Mouse (Mus musculus) c-Kit-negative CD71-positive TER-119-positive erythroid progenitor cells, embryonic 14.5 days (primary cell): ENCODE results near the gene Plekhj1.

Source experiments
- DNase-seq: peaks from one replicate; pipeline ENCODE4 v3.0.0-alpha.2; 2013; ENCODE audit warnings: low read depth, low spot score

Plekhj1 gene

GRCm38 (mm10) chr10:80779565-80779964 is 18.9 kb downstream of the Plekhj1 start:
- DNase-seq = no peak

GRCm38 (mm10) chr10:80777123-80777522 is 21.3 kb downstream of the Plekhj1 start:
- no peak for DNase-seq

DNA sequence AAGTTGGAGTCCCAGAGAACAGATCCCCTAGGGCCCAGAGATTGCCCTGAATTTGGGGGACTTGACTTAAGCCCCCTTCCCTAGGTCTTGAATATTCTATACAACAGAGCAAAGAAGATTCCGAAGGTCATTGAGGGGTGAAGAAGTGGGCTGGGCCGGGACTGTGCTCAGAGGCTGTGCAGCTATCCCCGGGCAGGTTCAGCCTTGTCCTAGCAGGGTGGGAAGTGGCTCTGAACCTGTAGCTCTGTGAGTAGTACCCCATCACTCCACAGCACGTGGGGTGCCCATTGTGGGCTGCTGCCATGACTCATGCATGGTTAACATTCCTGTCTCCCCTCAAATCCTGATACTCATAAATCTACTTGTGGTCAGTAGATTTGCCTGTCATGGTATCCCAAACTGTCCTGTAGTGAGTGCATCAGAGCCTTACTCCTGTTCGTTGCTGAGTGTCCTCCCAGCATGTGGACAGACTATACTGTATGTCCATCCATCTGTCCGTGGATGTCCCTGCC is 22.0 kb downstream of the Plekhj1 start:
- DNase-seq = no peak

- no peak for DNase-seq
Observed at GRCm38 (mm10) chr10:80775731-80776130, 22.7 kb downstream of the Plekhj1 start.

DNA sequence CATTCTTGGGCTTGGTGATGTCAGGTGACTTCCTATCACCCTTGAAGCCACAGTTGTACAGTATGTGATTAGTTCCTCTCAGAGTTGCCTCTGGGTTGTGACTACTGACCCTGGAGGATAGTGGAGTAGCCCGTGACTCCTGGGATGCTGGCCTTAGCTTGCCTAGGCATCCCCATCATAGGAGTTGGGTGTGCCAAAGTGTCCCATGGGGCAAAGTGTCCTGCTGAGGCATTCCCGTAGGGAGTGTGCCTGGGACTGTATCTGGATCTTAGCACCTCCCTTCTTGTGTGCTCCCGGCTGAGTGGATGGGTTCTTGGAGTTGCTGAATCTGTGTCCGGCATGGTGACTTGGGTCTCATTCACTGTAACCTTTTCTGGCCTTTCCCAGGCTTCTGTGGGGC is 23.4 kb downstream of the Plekhj1 start:
- DNase-seq = no peak

DNA sequence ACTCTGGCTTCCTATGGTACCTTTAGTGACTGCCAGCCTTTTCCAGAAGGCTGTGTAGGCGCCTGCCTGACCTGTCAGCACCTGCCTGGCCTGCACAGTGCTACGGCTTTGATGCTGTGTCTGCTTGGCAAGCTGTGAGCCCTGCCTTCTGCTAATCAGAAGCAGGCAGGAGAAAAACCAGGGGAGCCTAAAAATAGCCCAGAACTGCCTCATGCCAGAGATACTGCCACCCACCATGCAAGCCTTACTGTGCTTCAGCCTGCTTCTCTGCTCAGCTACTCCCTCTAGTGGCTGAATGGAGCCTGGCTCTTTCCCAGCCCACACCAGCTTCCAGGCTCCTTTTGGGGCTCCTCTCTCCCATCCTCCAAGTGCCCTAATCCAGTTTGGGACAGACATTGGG is 23.9 kb downstream of the Plekhj1 start:
- DNase-seq = peak; percentile 61

DNA sequence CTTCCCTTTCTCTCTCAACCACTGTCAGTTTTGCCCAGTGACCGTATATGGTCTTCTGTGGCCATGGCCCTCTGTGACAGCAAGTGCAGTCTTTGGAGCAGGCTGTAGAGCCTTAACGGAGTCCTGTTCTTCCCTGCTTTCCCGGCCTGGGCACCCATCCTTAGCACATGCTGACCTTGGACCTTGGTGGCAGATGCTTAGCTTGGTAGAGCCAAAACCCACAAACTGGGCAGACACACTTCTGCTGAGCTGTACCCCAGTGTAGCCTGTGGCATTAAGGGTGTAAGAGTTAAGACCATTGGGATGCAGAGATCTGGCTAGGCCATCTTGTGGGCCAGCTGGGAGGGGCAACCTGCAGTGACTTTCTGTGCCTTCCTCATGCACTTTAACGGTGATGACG is 24.6 kb downstream of the Plekhj1 start:
- no peak for DNase-seq

- no peak for DNase-seq
Observed at GRCm38 (mm10) chr10:80768365-80768764, 30.1 kb downstream of the Plekhj1 start.

- DNase-seq = no peak
Observed at GRCm38 (mm10) chr10:80766161-80766815, 32.1 kb downstream of the Plekhj1 start.

DNA sequence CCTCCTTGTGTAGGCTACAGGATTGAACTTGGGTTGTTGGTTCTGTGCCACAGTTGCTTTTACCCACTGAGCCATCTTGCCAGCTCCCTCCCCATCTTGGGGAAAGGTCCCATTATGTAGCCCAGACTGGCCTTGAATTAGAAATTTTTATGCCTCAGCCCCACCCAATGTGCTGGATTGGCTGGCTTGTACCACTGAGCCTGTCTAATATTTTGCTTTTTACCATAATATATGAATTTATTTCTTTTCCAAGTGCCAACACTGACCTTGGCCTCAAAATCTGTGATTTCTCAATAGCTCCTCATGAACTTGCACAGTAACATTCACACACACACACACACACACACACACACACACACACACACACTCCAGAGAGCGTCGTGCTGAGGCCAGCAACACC is 32.7 kb downstream of the Plekhj1 start:
- no peak for DNase-seq

DNA sequence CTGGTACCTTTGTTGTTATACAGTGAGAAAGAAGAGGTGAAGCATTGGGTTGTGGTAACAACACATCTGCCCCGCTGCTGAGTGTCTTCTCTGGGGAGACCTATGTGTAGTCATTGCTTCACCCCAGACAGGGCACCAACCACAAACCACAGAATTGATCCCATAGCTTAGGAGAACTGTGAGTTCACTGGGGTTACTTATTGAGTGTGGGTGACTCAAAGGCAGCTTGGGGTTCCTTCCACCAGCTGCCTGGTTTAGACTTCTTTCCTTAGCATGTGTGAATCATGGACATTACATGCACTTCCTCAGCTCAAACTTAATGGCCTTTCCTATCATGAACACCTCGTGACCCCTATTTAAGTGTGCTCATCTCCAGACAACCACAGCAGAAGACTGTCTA is 34.9 kb downstream of the Plekhj1 start:
- no peak for DNase-seq

- no peak for DNase-seq
Observed at GRCm38 (mm10) chr10:80761821-80762220, 36.6 kb downstream of the Plekhj1 start.

- DNase-seq = no peak
Observed at GRCm38 (mm10) chr10:80760596-80761524, 37.6 kb downstream of the Plekhj1 start.

- no peak for DNase-seq
Observed at GRCm38 (mm10) chr10:80758651-80759050, 39.8 kb downstream of the Plekhj1 start.

GRCm38 (mm10) chr10:80757717-80758116 is 40.7 kb downstream of the Plekhj1 start:
- no peak for DNase-seq

DNA sequence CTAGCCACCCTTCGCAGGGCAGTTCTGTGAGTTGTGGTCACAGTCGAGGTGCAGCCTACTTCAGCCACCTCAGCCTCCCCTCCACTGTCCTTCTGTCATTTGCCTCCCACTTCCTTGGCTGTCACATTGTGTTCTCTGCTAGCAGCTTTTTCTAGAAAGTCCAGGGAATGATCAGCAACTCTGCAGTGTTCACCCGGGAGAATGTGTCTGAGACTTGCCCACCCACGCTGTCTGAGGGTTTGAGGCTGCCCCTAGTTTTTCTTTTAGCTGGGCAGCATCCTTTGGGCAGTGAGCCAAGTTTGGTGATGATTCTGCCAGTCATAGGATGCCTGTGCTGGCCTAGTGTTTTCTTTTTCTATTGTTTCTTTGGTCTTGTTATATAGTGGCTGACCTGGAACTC is 41.5 kb downstream of the Plekhj1 start:
- no peak for DNase-seq

DNA sequence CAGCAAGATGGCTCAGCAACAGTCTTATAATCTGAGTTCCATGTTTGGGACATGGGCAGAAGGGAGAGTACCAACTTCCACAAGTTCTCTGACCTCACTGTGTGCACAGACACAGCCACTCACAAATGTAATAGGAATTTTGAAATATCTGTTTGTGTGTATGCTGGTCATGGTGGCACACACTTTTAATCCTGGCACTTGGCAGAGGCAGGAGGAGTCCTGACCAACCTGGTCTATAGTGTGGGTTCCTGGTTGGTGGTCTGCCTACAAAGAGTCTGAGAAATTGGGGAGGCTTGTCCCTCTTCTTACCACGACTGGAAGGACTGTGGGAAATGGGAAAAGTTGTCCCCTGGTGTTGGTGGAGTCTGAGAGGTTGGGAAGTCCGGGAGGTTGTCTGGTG is 41.9 kb downstream of the Plekhj1 start:
- no peak for DNase-seq

DNA sequence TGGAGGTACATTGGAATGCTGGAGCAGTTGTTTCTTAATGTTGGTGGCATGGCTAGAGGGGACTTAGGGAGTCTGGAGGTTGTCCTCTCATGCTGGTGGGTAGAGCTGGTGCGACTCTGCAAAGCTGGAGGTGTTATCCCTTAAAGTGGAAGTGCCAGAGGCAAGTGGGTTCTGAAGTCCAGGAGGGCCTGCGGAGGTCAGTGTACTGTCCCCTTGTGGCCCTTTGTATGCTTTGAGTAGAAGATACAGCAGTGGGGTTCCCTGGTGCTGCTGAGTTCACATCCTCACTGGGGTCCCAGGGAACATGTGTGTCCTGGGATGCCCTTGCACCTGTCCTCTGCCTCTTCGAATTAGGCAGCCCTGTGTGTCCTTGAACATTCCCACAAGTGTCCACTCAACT is 42.3 kb downstream of the Plekhj1 start:
- DNase-seq = no peak

GRCm38 (mm10) chr10:80755291-80756015 is 43.0 kb downstream of the Plekhj1 start:
- DNase-seq = no peak

DNA sequence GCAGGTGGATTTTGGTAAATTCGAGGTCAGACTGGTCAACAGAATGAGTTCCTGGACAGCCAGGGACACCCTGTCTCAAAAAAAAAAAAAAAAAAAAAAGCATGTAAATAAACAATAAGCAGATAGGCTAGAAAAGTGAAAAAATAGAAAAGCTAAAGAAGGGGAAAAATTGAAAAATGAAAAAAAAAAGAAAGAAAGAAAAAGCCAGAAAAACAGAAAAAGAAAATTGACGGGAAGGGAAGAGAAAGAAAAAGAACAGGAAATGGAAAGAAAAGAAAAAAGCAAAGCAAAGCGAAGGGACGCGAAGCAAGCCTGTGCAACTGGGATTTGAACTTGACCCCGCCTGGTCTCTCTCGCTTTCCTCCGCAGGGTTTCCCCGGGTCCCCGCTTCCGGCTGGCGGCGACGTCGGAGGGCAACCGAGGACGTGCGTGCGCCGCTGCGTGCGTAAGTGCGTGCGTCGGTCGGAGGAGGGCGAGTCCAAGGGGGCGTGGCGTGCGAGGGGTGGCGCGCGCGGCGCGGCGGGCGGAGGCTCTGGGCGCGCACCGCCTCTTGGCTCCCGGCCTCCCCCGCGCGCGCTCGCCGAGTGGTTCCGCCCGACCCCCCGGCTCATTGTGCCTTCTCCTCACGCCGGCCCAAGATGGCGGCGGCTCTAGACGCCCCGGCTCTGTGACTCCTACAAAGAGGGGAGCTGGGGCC is 43.7 kb downstream of the Plekhj1 start, which contains the start of gene Dot1l:
TSS of gene Dot1l (plus strand) at position 613 of the 697 bp plus-strand sequence.
- peak; percentile 93 for DNase-seq

DNA sequence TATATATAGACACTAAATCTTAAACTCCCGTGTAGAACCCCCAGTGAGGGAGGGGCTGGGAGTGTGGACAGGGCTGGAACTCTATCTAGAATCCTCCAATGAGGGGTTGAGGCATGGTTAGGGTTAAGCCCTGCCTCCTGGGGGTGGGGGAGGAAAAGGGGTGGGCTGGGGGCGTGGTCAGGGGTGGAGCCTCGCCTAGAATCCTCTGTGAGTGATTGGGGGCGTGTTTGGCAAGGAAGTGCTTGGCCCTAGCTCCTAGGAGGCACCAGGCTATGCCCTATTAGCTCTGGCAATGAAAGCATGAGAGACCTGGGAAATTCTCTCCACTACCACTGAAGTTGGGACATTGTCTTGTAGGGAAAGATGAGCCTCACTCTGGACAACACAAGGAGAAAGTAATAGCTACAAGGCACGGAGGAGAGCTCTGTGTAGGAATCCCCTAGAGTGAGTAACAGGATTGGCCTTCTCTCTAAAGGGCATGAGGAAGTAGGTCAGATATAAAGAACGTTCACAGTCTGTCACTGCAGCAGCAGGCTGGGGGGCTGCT is 46.3 kb downstream of the Plekhj1 start:
- DNase-seq = no peak
